Mouse (Mus musculus) small intestine, adult 2 months (tissue): ENCODE data around the gene Zfp867.

Experiments
- CTCF ChIP-seq: fragments of 200-500 bp; IDR thresholded peaks from 2 replicates; pipeline ENCODE4 v1.5.1; 2012; ENCODE audit warnings: low read depth, mild to moderate bottlenecking, control low read depth, inconsistent platforms, low read length, moderate library complexity, mixed read lengths; ENCODE audit not compliant: insufficient replicate concordance, insufficient read length; ENCODE audit errors: extremely low read depth
- POLR2A ChIP-seq: fragments of 200-500 bp; IDR thresholded peaks from 2 replicates; pipeline ENCODE4 v1.6.1; 2012; ENCODE audit warnings: low read depth, mild to moderate bottlenecking, control low read depth, inconsistent platforms, low read length, moderate library complexity

- no peak for TF ChIP-seq CTCF
- no peak for TF ChIP-seq POLR2A
These were observed 22.0 kb downstream of the Zfp867 start for GRCm38 (mm10) chr11:59450230-59450771.
